Mouse (Mus musculus) T-helper 17 cell (primary cell): ENCODE measurements at regions not wholly inside any gene's neighbourhood (a gene's known extent, or its start where the extent isn't known, plus 50 kb on each side); places are given as distances from the start of the nearest gene placed in this dataset.

Experiments used
- in situ Hi-C, 2 experiments: fragments of 300-600 bp; cut with MboI, MseI; formaldehyde crosslinking; loops; 1 replicate in 1 of 2; 2 replicates in 1 of 2; pipeline ENCODE4 v1.15.1; 2025; ENCODE audit warnings: high pct_unique_total_duplicates in 2 of 2

DNA sequence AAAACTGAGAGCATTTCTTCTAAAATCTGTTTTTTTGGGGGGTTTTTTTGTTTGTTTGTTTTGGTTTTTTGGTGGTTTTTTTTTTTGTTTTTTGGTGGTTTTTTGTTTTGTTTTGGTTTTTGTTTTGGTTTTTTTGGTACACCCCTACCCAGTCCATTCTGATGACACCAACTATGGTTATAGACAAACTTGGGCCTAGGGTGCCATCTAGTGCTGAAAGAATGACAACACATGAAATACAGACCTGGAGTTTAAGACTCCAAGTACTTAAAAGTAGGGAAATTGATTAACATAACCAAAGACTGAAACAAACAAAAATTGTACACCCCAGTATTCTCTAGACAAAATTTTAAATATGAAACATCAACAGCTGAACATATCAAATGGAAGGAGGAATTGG is 76.0 kb upstream of the Ano5 start:
- in situ Hi-C loops, result loop anchor here (5.0 to 25.0 kb wide), 2 partner anchors 1473 to 1483 kb away; partner anchors contain the start of gene Nell1 (in 1 of the 2)

DNA sequence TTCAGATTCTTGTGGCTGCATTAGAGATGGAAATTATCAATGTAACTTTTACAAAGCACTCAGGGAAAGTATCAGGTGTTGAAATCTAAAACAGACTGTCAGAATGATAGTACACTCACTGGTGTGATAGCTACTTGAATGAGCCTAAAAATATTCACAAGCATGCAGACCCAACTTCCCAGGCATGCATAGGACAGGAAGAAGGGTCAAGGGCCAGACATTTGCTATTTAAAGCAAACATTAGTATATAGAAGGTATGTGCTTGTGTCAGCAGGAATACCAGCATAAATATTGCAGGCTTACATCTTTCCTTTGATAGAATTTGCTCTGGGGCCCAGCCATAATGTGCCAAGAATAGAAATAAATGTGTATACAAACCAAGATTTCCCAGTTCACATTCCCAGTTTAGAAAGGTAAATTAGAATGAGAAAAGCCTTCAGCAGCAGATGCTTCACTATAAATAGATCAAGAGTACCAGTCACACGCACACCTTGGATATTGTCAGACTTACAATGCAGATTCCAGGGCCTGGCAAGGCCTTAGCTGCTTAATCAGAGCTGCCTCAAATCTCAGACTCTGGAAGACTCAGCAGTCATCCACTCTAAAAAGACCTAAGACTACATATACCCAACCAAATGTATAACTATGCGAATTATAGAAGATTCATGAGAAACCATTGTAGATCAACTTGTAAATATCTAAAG is 55.7 kb upstream of the Ano5 start:
- in situ Hi-C loops, result no loop called here

DNA sequence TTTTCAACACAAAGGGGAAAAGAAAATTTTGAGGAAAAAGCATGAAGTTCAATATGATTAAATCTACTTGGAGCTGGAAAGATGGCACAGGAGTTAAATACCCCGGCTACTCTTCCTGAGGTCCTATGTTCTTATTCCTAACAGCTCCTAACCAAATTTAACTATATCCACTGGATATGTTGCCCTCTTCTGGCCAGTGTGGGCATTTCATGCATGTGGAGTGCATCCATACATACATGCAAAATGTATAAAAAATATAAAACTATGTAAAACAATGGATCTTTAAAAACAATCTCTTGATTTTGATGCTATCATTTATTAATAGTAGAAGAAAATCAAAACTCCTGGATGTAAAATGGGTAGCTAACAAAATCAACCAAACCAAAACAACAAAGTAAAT is 52.1 kb upstream of the Ano5 start:
- in situ Hi-C loops, result no loop called here
